Mouse (Mus musculus) cortical plate, adult 2 months (tissue): Measurements from ENCODE around the gene Cdh7.

Source experiments
- CTCF ChIP-seq: fragments of 200-500 bp; IDR thresholded peaks from 2 replicates; pipeline ENCODE4 v1.5.1; 2011; ENCODE audit warnings: mild to moderate bottlenecking, control low read depth, low read length; ENCODE audit not compliant: insufficient read depth; ENCODE audit errors: extremely low read depth
- POLR2A ChIP-seq: fragments of 200-500 bp; IDR thresholded peaks from 2 replicates; pipeline ENCODE4 v1.6.1; 2011; ENCODE audit warnings: mild to moderate bottlenecking, low read length, control low read depth; ENCODE audit not compliant: insufficient read depth; ENCODE audit errors: extremely low read depth

DNA sequence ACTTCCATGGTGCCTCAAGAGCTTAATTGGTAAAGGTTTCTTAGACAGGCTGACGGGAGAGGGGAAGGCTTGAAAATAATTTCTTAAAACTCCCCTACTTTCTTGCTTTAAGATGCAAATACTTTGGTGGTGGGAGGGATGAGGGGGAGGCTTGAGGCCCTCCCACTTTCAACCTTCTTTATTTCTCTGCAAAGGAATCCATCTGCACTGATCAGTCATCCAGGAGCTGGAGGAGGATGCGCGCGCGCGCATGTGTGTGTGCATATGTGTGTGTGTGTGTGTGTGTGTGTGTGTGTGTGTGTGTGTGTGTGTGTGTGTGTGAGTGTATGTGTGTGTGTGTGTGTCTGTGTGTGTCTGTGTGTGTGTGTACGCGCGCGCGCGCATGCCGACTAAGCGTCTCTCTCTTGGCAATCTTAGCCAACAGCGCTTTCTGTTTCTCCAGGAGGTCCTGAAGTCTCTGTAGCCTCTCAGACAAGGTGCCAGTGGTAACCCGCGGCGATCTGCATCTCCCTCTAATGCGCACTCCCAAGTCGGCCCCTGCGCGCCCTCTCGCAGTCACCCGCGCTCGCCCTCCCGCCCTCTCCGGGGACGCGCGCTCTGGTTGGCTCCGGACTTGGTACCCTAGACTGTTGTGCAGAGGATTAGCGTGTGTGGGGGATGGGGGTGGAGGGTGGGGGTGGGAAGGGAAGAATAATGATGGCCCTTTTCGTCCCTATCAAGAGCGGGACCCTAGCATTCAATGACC is at the start of gene Cdh7:
- TF ChIP-seq CTCF: no peak
- TF ChIP-seq POLR2A: 0 out of 2 replicates have a peak, but pooled peaks have one; percentile 16
